Mouse (Mus musculus) brown adipose tissue, adult 24 weeks (tissue): ENCODE results near the gene Fbxo8. TPM values are rescaled to one million over a fixed set of nuclear protein-coding genes. Genes with fewer than 3 reads are reported as not detected.

ENCODE experiments used
- H3K27ac ChIP-seq: fragments of 200-500 bp; replicated peaks from 2 replicates; pipeline ENCODE4 v1.5.1; 2012; ENCODE audit warnings: low read depth, mild to moderate bottlenecking, low read length
- H3K4me1 ChIP-seq: fragments of 200-500 bp; 2 replicates; pipeline ENCODE4 v1.6.1; 2012; ENCODE audit warnings: low read length, mixed read lengths; ENCODE audit not compliant: control insufficient read depth, insufficient read depth, insufficient read length
- H3K4me3 ChIP-seq: fragments of 200-500 bp; 2 replicates; pipeline ENCODE4 v1.5.1; 2012; ENCODE audit warnings: low read depth, mild to moderate bottlenecking, low read length, moderate library complexity; ENCODE audit not compliant: insufficient read depth
- polyA plus RNA-seq: library from polyadenylated mRNA; stranded (reverse); fragments of >200 nt; gene quantifications from 2 replicates; pipeline ENCODE4 v1.2.4, GENCODE M21; 2012; ENCODE audit not compliant: missing spikeins, insufficient read depth, insufficient read length

Gene Fbxo8
- polyA plus RNA-seq, 1 experiment: 73.0 TPM

GRCm38 (mm10) chr8:56566856-56567255, 16.0 kb downstream of the Fbxo8 start:
- Histone ChIP-seq H3K27ac (no peak overlapping the region), H3K4me3 (no peak overlapping the region), H3K4me1 (no peaks in the 10 kb centered on the region)

- no peak overlapping the region for H3K4me3 ChIP-seq
- H3K27ac ChIP-seq: no peak overlapping the region
These were observed 30.0 kb downstream of the Fbxo8 start for GRCm38 (mm10) chr8:56580918-56581317.

GRCm38 (mm10) chr8:56582841-56583240, 32.0 kb downstream of the Fbxo8 start:
- Histone ChIP-seq H3K4me1 (no peaks in the 10 kb centered on the region), H3K4me3 (no peak overlapping the region), H3K27ac (no peak overlapping the region)

More at GRCm38 (mm10) chr8:56580918-56581317, 30.0 kb downstream of the Fbxo8 start:
- no peaks in the 10 kb centered on the region for H3K4me1 ChIP-seq

GRCm38 (mm10) chr8:56589004-56589403, 38.1 kb downstream of the Fbxo8 start:
- Histone ChIP-seq H3K27ac (no peak overlapping the region), H3K4me1 (no peaks in the 10 kb centered on the region), H3K4me3 (no peak overlapping the region)

- H3K4me1 ChIP-seq: no peaks in the 10 kb centered on the region
- H3K4me3 ChIP-seq: no peak overlapping the region
- no peak overlapping the region for H3K27ac ChIP-seq
These were observed 40.2 kb downstream of the Fbxo8 start for GRCm38 (mm10) chr8:56591084-56591483.

GRCm38 (mm10) chr8:56591502-56591901, 40.6 kb downstream of the Fbxo8 start:
- no peak overlapping the region for H3K27ac ChIP-seq
- no peaks in the 10 kb centered on the region for H3K4me1 ChIP-seq
- H3K4me3 ChIP-seq: no peak overlapping the region

GRCm38 (mm10) chr8:56606481-56606880, 55.6 kb downstream of the Fbxo8 start:
- Histone ChIP-seq H3K4me1 (no peaks in the 10 kb centered on the region), H3K4me3 (no peak overlapping the region), H3K27ac (no peak overlapping the region)

GRCm38 (mm10) chr8:56611736-56612135, 60.8 kb downstream of the Fbxo8 start:
- H3K27ac ChIP-seq: no peak overlapping the region
- H3K4me3 ChIP-seq: no peak overlapping the region
- no peaks in the 10 kb centered on the region for H3K4me1 ChIP-seq

GRCm38 (mm10) chr8:56614235-56614634, 63.3 kb downstream of the Fbxo8 start:
- H3K4me1 ChIP-seq: no peaks in the 10 kb centered on the region

GRCm38 (mm10) chr8:56615005-56615404, 64.1 kb downstream of the Fbxo8 start:
- Histone ChIP-seq H3K27ac (no peak overlapping the region), H3K4me3 (no peak overlapping the region), H3K4me1 (no peaks in the 10 kb centered on the region)

More at GRCm38 (mm10) chr8:56614235-56614634, 63.3 kb downstream of the Fbxo8 start:
- Histone ChIP-seq H3K4me3 (no peak overlapping the region), H3K27ac (no peak overlapping the region)

- Histone ChIP-seq H3K4me1 (no peaks in the 10 kb centered on the region), H3K4me3 (no peak overlapping the region), H3K27ac (no peak overlapping the region)
These were observed 65.4 kb downstream of the Fbxo8 start for GRCm38 (mm10) chr8:56616260-56616659.

- Histone ChIP-seq H3K27ac (no peak overlapping the region), H3K4me1 (no peaks in the 10 kb centered on the region), H3K4me3 (no peak overlapping the region)
These were observed 66.4 kb downstream of the Fbxo8 start for GRCm38 (mm10) chr8:56617271-56617670.

GRCm38 (mm10) chr8:56619056-56619455, 68.2 kb downstream of the Fbxo8 start:
- no peak overlapping the region for H3K27ac ChIP-seq
- H3K4me3 ChIP-seq: no peak overlapping the region
- no peaks in the 10 kb centered on the region for H3K4me1 ChIP-seq

GRCm38 (mm10) chr8:56619571-56619970, 68.7 kb downstream of the Fbxo8 start:
- H3K4me1 ChIP-seq: no peaks in the 10 kb centered on the region
- no peak overlapping the region for H3K4me3 ChIP-seq
- H3K27ac ChIP-seq: no peak overlapping the region

- Histone ChIP-seq H3K4me3 (no peak overlapping the region), H3K4me1 (no peaks in the 10 kb centered on the region), H3K27ac (no peak overlapping the region)
These were observed 69.8 kb downstream of the Fbxo8 start for GRCm38 (mm10) chr8:56620691-56621090.

GRCm38 (mm10) chr8:56621093-56621492, 70.2 kb downstream of the Fbxo8 start:
- Histone ChIP-seq H3K4me3 (no peak overlapping the region), H3K4me1 (no peaks in the 10 kb centered on the region), H3K27ac (no peak overlapping the region)
